Mouse (Mus musculus) lung, embryonic 16.5 days (tissue): ENCODE measurements around the gene Stx7. TPM values are rescaled to one million over a fixed set of nuclear protein-coding genes. Genes with fewer than 3 reads are reported as not detected.

Experiments
- ATAC-seq: fragments of 200-750 bp; cut with Nextera tagmentation; 2 replicates; pipeline ENCODE4 v1.8.0; 2017; ENCODE audit warnings: low read depth, mild to moderate bottlenecking, moderate library complexity
- H3K27ac ChIP-seq: fragments of 300-500 bp; sonication (generic); 2 replicates; pipeline ENCODE4 v1.5.1; 2014; ENCODE audit warnings: mild to moderate bottlenecking, control low read depth, low read length
- H3K27me3 ChIP-seq: fragments of 300-500 bp; sonication (generic); 2 replicates; pipeline ENCODE4 v1.6.1; 2014; ENCODE audit warnings: low read depth, low read length, mixed read lengths; ENCODE audit not compliant: control insufficient read depth, insufficient read depth
- H3K36me3 ChIP-seq: fragments of 300-500 bp; sonication (generic); 2 replicates; pipeline ENCODE4 v1.6.1; 2014; ENCODE audit warnings: low read length; ENCODE audit not compliant: control insufficient read depth, insufficient read depth
- H3K4me1 ChIP-seq: fragments of 300-500 bp; sonication (generic); replicated peaks from 2 replicates; pipeline ENCODE4 v1.6.1; 2014; ENCODE audit warnings: low read length, mixed read lengths; ENCODE audit not compliant: control insufficient read depth, insufficient read depth
- H3K4me2 ChIP-seq: fragments of 300-500 bp; sonication (generic); 2 replicates; pipeline ENCODE4 v1.6.1; 2014; ENCODE audit warnings: low read depth, low read length, control low read depth
- H3K4me3 ChIP-seq: fragments of 300-500 bp; sonication (generic); 2 replicates; pipeline ENCODE4 v1.5.1; 2014; ENCODE audit warnings: mild to moderate bottlenecking, low read length, control low read depth
- H3K9ac ChIP-seq: fragments of 300-500 bp; sonication (generic); 2 replicates; pipeline ENCODE4 v1.6.1; 2014; ENCODE audit warnings: low read length, control low read depth
- H3K9me3 ChIP-seq: fragments of 300-500 bp; sonication (generic); 2 replicates; pipeline ENCODE4 v1.6.1; 2016; ENCODE audit warnings: low read length; ENCODE audit not compliant: control insufficient read depth
- WGBS: fragments of 180-500 bp; shearing (Covaris S2); extraction: QIAGEN DNeasy Blood & Tissue Kit; methylation state at CpG from one replicate; pipeline ENCODE4 v1.1.7; 2014; 5-methylcytosine and 5-hydroxymethylcytosine counted together
- polyA plus RNA-seq: library from polyadenylated mRNA; unstranded; fragments of >200 nt; fragmentation: Nextera tagmentation; extraction: Ambion mirVana; gene quantifications from 2 replicates; pipeline ENCODE4 v1.2.1, GENCODE M21; 2015

Gene Stx7
- polyA plus RNA-seq, 1 experiment from 2014 or later, result 89.9 TPM

- H3K4me3 ChIP-seq, result no peak overlapping the region
- no peaks in the 10 kb centered on the region for H3K9me3 ChIP-seq
- no peak overlapping the region for H3K4me2 ChIP-seq
- no peaks in the 10 kb centered on the region for H3K27me3 ChIP-seq
- no peak overlapping the region for H3K9ac ChIP-seq
- WGBS, result 42% methylated on average over 1 of the region's 1 CpGs
- peaks cover 7% of the 10 kb centered on the region; the same call in 1 of the 2 replicates for H3K36me3 ChIP-seq
- no peaks in the 10 kb centered on the region for H3K4me1 ChIP-seq
- no peak for ATAC-seq
- no peak overlapping the region for H3K27ac ChIP-seq
Measured at GRCm38 (mm10) chr10:24191977-24192376, 42.9 kb downstream of the Stx7 start.

GRCm38 (mm10) chr10:24199303-24199702 lies 50.2 kb downstream of the Stx7 start:
- Histone ChIP-seq H3K4me1 (no peaks in the 10 kb centered on the region), H3K36me3 (no peaks in the 10 kb centered on the region), H3K27ac (no peak overlapping the region), H3K27me3 (no peaks in the 10 kb centered on the region), H3K4me3 (no peak overlapping the region), H3K9me3 (no peaks in the 10 kb centered on the region), H3K4me2 (no peak overlapping the region), H3K9ac (no peak overlapping the region)
- 55% methylated on average over 12 of the region's 12 CpGs for WGBS
- no peak for ATAC-seq

GRCm38 (mm10) chr10:24200099-24200498 lies 51.0 kb downstream of the Stx7 start:
- WGBS, result 93% methylated on average over 3 of the region's 3 CpGs
- no peak overlapping the region for H3K4me2 ChIP-seq

GRCm38 (mm10) chr10:24210075-24210474 lies 61.0 kb downstream of the Stx7 start:
- no peak for ATAC-seq
- no peak overlapping the region for H3K27ac ChIP-seq
- no peaks in the 10 kb centered on the region for H3K27me3 ChIP-seq
- no peak overlapping the region for H3K9ac ChIP-seq
- WGBS, result 78% methylated on average over 6 of the region's 6 CpGs
- H3K9me3 ChIP-seq, result no peaks in the 10 kb centered on the region
- H3K36me3 ChIP-seq, result no peaks in the 10 kb centered on the region
- H3K4me1 ChIP-seq, result no peaks in the 10 kb centered on the region
- no peak overlapping the region for H3K4me2 ChIP-seq
- no peak overlapping the region for H3K4me3 ChIP-seq

More at GRCm38 (mm10) chr10:24200099-24200498, 51.0 kb downstream of the Stx7 start:
- ATAC-seq, result no peak
- no peaks in the 10 kb centered on the region for H3K4me1 ChIP-seq
- H3K27me3 ChIP-seq, result no peaks in the 10 kb centered on the region
- H3K36me3 ChIP-seq, result no peaks in the 10 kb centered on the region
- H3K27ac ChIP-seq, result no peak overlapping the region
- H3K9ac ChIP-seq, result no peak overlapping the region
- no peak overlapping the region for H3K4me3 ChIP-seq
- no peaks in the 10 kb centered on the region for H3K9me3 ChIP-seq

GRCm38 (mm10) chr10:24213297-24213696 lies 64.2 kb downstream of the Stx7 start:
- no peak for ATAC-seq
- Histone ChIP-seq H3K4me3 (no peak overlapping the region), H3K27me3 (no peaks in the 10 kb centered on the region), H3K27ac (no peak overlapping the region), H3K4me2 (no peak overlapping the region), H3K36me3 (no peaks in the 10 kb centered on the region), H3K4me1 (peaks cover 9% of the 10 kb centered on the region), H3K9me3 (no peaks in the 10 kb centered on the region), H3K9ac (no peak overlapping the region)
- 88% methylated on average over 5 of the region's 5 CpGs for WGBS

- Histone ChIP-seq H3K9ac (no peak overlapping the region), H3K27ac (no peak overlapping the region), H3K4me3 (no peak overlapping the region), H3K4me1 (peaks cover 10% of the 10 kb centered on the region), H3K27me3 (peaks cover 1% of the 10 kb centered on the region), H3K36me3 (no peaks in the 10 kb centered on the region), H3K9me3 (no peaks in the 10 kb centered on the region), H3K4me2 (peak overlapping the region; percentile 21; the same call in 1 of the 2 replicates)
- ATAC-seq, result peak; percentile 67
- WGBS, result 21% methylated on average over 6 of the region's 6 CpGs
Measured at GRCm38 (mm10) chr10:24217558-24218268, 68.6 kb downstream of the Stx7 start.

GRCm38 (mm10) chr10:24220931-24221330 lies 71.8 kb downstream of the Stx7 start:
- H3K36me3 ChIP-seq, result no peaks in the 10 kb centered on the region
- no peak overlapping the region for H3K4me2 ChIP-seq
- H3K27ac ChIP-seq, result no peak overlapping the region
- H3K4me1 ChIP-seq, result peaks cover 16% of the 10 kb centered on the region
- H3K4me3 ChIP-seq, result no peak overlapping the region
- ATAC-seq, result no peak
- no peaks in the 10 kb centered on the region for H3K9me3 ChIP-seq
- WGBS, result 43% methylated on average over 5 of the region's 5 CpGs
- H3K9ac ChIP-seq, result no peak overlapping the region
- peaks cover 22% of the 10 kb centered on the region for H3K27me3 ChIP-seq

DNA sequence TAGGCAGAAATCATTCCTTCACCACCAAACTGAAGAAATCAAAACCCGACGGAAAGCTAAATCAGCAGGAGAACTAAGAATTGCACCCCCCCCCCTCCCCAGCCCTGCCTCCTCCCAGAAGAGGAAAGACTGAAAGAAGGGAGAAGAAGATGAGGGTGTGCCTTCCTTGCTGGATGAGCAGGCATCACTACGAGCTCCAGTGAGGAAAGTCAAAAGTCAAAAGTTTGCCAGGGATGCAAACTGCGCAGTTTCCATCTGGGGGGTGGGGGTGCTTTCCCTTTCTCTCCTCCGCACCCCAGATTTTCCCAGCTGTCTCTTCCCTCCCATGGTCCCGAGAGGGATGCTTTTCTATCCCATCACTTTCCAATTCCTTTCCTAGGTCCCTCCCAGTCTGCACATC lies 73.8 kb downstream of the Stx7 start:
- Histone ChIP-seq H3K27ac (no peak overlapping the region), H3K9me3 (no peaks in the 10 kb centered on the region), H3K4me1 (peaks cover 11% of the 10 kb centered on the region), H3K9ac (peak overlapping the region; percentile 52; the same call in 1 of the 2 replicates), H3K4me3 (peak overlapping the region; percentile 54), H3K27me3 (peaks cover 22% of the 10 kb centered on the region), H3K4me2 (peak overlapping the region; percentile 86), H3K36me3 (no peaks in the 10 kb centered on the region)
- no peak for ATAC-seq
- 24% methylated on average over 6 of the region's 6 CpGs for WGBS

DNA sequence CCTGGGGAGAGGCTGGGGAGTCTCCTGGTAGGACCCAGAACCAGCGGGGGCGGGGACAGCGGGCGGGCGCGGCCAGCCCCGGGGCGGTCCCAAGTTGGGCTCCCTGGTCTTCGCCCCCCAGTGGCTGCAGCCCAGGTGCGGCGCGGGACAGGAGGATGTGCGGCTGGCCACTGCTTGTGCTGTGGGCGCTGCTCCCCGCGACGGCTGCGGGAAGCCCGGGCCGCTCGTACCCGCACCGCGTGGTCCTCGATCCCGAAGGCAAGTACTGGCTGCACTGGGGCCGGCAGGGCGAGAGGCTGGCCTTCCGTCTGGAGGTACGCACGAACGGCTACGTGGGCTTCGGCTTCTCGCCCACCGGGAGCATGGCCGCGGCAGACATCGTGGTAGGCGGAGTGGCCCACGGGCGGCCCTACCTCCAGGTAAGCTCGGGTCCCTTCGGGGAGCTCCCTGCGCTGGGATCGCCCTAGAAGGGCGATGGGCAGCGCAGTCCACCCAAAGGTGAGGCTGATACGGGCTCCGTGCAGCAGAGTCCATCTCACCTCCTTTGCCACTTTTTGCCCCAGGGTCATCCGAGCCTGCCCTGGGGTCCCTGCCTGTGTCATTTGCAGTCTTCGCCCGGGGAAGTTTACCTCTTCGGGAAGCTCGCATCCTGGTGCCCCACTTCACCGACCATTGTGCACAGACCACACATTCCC lies 74.5 kb downstream of the Stx7 start, which contains the start of gene Moxd1:
Moxd1 (plus strand) TSS at position 69 of the 695 bp plus-strand sequence.
- peak within 1 kb of the TSS; percentile 52 for H3K9ac ChIP-seq
- WGBS, result 1% methylated on average over 56 of the region's 56 CpGs

More for the DNA sequence above, 74.5 kb downstream of the Stx7 start, which contains the start of gene Moxd1:
- Histone ChIP-seq H3K27ac (no peak within 1 kb of the TSS), H3K4me2 (peak within 1 kb of the TSS; percentile 86), H3K9me3 (no peaks in the 10 kb centered on the region), H3K36me3 (no peaks in the 10 kb centered on the region), H3K4me1 (peaks cover 6% of the 10 kb centered on the region; the same call in 1 of the 2 replicates), H3K27me3 (peaks cover 22% of the 10 kb centered on the region), H3K4me3 (peak within 1 kb of the TSS; percentile 54)
- ATAC-seq, result peak; percentile 88
